In genomic region chr9:79553297-79553696, GRCm38 (mm10) we compare ENCODE assay signal across 27 mouse cellular contexts.
DNase-seq lines count a peak whose midpoint lies in the region; ATAC-seq and TF ChIP-seq lines count a peak whose summit lies in the region.
"Had no signal": no experiment of that assay in that cellular context is flagged by ENCODE, and none has a peak within 500 bp of the region (broad histone marks: within the 10 kb centered on the region; RNA-seq: fewer than 3 reads in every experiment).

No protein-coding gene starts in this region.

- intact Hi-C loops in left cerebral cortex, postnatal 14 days (cut with DNase I), result no loop called here

- no peak overlapping the region for H3K4me2 ChIP-seq in intestine, postnatal 0 days (replicated peaks; ENCODE audit: low read depth)
- H3K4me2 ChIP-seq: embryonic facial prominence, embryonic 12.5 days; heart, embryonic 12.5 days; limb, embryonic 12.5 days; liver, embryonic 11.5 days had no signal

- H3K4me3 ChIP-seq in intestine, postnatal 0 days (ENCODE audit: low read depth, low read length), result no peak overlapping the region
- H3K4me3 ChIP-seq: embryonic facial prominence, embryonic 12.5 days; heart, embryonic 12.5 days; hindbrain, embryonic 10.5 days; layer of hippocampus, adult 2 months; limb, embryonic 12.5 days; midbrain, embryonic 10.5 days; myocyte had no signal

- WGBS in intestine, postnatal 0 days, result 76% methylated on average over 2 of the region's 2 CpGs

- no peak overlapping the region for H3K27ac ChIP-seq in intestine, postnatal 0 days (ENCODE audit: low read depth, low read length)
- H3K27ac ChIP-seq: embryonic facial prominence, embryonic 12.5 days; hindbrain, embryonic 10.5 days; kidney, postnatal 0 days; layer of hippocampus, adult 2 months; limb, embryonic 12.5 days; midbrain, embryonic 10.5 days had no signal

- ATAC-seq in frontal cortex, adult (ENCODE audit: low TSS enrichment), result peak; percentile 99
- ATAC-seq in intestine, postnatal 0 days, result no peak
- ATAC-seq: hindbrain, embryonic 16.5 days; midbrain, embryonic 16.5 days had no signal

- no peaks in the 10 kb centered on the region for H3K9me3 ChIP-seq in intestine, postnatal 0 days (ENCODE audit: control insufficient read depth)
- H3K9me3 ChIP-seq: embryonic facial prominence, embryonic 12.5 days; heart, embryonic 12.5 days; hindbrain, embryonic 10.5 days; limb, embryonic 12.5 days; midbrain, embryonic 10.5 days had no signal

- no peak for TF ChIP-seq CTCF in intestine, postnatal 0 days (IDR thresholded peaks at IDR 0.05; ENCODE audit: low read depth)

- no peaks in the 10 kb centered on the region for H3K27me3 ChIP-seq in intestine, postnatal 0 days (replicated peaks; ENCODE audit: control insufficient read depth, insufficient read depth, low read length)
- H3K27me3 ChIP-seq: embryonic facial prominence, embryonic 12.5 days; heart, embryonic 12.5 days; limb, embryonic 12.5 days had no signal

- H3K4me1 ChIP-seq in intestine, postnatal 0 days (replicated peaks; ENCODE audit: control insufficient read depth, insufficient read depth, low read length), result no peaks in the 10 kb centered on the region
- H3K4me1 ChIP-seq: embryonic facial prominence, embryonic 12.5 days; heart, embryonic 12.5 days; hindbrain, embryonic 10.5 days; limb, embryonic 12.5 days; midbrain, embryonic 10.5 days had no signal

- H3K9ac ChIP-seq in intestine, postnatal 0 days (ENCODE audit: low read depth, low read length), result no peak overlapping the region
- H3K9ac ChIP-seq: embryonic facial prominence, embryonic 12.5 days; heart, embryonic 12.5 days; limb, embryonic 12.5 days had no signal

- H3K36me3 ChIP-seq in intestine, postnatal 0 days (ENCODE audit: control insufficient read depth, insufficient read depth), result no peaks in the 10 kb centered on the region
- H3K36me3 ChIP-seq: embryonic facial prominence, embryonic 12.5 days; heart, embryonic 12.5 days; hindbrain, embryonic 10.5 days; limb, embryonic 12.5 days; midbrain, embryonic 10.5 days had no signal

- DNase-seq in frontal cortex, postnatal 10 days (ENCODE audit: low spot score in 2 of 2), result peak; percentile 5 to 11
- DNase-seq in left cerebral cortex, postnatal 14 days (ENCODE audit: low spot score in 2 of 2), result peak; percentile 47 to 56
- DNase-seq in right cerebral cortex, postnatal 14 days, result peak; percentile 14
- DNase-seq in spleen, adult 12 weeks (ENCODE audit: low spot score), result no peak
- DNase-seq in kidney, postnatal 36 days, result no peak
- DNase-seq in embryo, embryonic 10.5 days (ENCODE audit: low spot score), result no peak
- DNase-seq: adrenal gland, adult 2 months; cerebellum, adult 11-12 months; cerebellum, postnatal 14 days; heart, adult 18-20 months; heart, postnatal 10 days; kidney, adult 18-20 months; lung, adult 18-20 months; lung, postnatal 10 days had no signal

Comparison
In these comparisons a context has a peak if more than half of its experiments do, and no peak if none do; other contexts are left out.
1. DNase-seq: peak in frontal cortex, postnatal 10 days (2 of 2), left cerebral cortex, postnatal 14 days (2 of 2) and right cerebral cortex, postnatal 14 days (single experiment); none in spleen, adult 12 weeks (single experiment), kidney, postnatal 36 days (0 of 2) and embryo, embryonic 10.5 days (single experiment).